Mouse (Mus musculus) heart, postnatal 25 days (tissue): ENCODE measurements around the gene Tekt1. TPM values are rescaled to one million over a fixed set of nuclear protein-coding genes. Genes with fewer than 3 reads are reported as not detected.

Experiments
- DNase-seq: peaks from one replicate; pipeline ENCODE4 v3.0.0; 2022; ENCODE audit warnings: low spot score
- intact Hi-C: fragments of 180-260 bp; cut with DNase I; formaldehyde crosslinking; loops from one replicate; pipeline ENCODE4 v1.15.1; 2025
- microRNA-seq: library from miRNA; unstranded; fragments of <30 nt; microRNA quantifications from one replicate; pipeline ENCODE4 v1.2.0, GENCODE M21; 2022
- total RNA-seq, 2 experiments: library from RNA; stranded (reverse); gene quantifications; 2 replicates each; pipeline ENCODE4 v1.2.3; 2021

The Tekt1 gene
- total RNA-seq, 2 experiments from 2014 or later: not detected

DNA sequence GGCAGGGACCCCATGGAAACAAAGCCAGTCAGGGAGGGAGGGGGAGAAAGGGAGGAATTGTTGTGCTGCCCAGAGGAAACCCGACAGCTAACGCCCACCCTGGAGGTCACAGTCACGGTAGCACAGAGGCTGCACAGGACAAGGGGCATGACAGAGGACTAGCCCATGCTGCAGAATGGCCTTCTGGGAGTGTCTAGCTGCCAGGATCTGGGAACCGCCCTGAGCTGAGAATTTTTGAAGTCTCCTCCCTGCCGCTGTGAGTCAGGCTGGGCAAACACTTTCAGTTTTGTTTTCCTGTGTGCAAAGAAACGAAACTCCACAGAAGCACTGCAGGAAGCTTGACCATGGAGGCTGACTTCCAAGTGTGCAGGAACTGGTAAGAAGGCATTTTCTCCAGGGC lies 60.9 kb downstream of the Tekt1 start, which contains the start of gene Xaf1:
TSS of gene Xaf1 (plus strand) at position 296 of the 400 bp plus-strand sequence.
- intact Hi-C loops: no loop called here
- peak; percentile 72 for DNase-seq

Small RNA genes within 50 kb of the gene (microRNA-seq; reads per million reads assigned to microRNA genes)
- gene Mir6338: not detected

Other genes starting within 250 kb of the Tekt1 start
- gene Pitpnm3, start 226.7 kb downstream of the Tekt1 start, total RNA-seq: 1 to 10 TPM; 1.6 to 1.8 TPM
- under 1 TPM; 0.13 to 0.17 TPM for gene Gm43951, start 155.6 kb downstream of the Tekt1 start, total RNA-seq
- 1 to 10 TPM; 2.5 to 3.3 TPM for gene 4933427D14Rik, start 155.0 kb downstream of the Tekt1 start, total RNA-seq
- gene Txndc17, start 154.9 kb downstream of the Tekt1 start, total RNA-seq: 10 to 100 TPM; 36.8 to 38.6 TPM
- gene Med31, start 146.8 kb downstream of the Tekt1 start, total RNA-seq: 10 to 100 TPM; 10.4 to 10.6 TPM
- not detected for gene Slc13a5, start 95.2 kb downstream of the Tekt1 start, total RNA-seq
- 10 to 100 TPM; 10.7 to 12.0 TPM for gene Xaf1, start 60.8 kb downstream of the Tekt1 start, total RNA-seq
- not detected for gene Fbxo39, start 48.0 kb downstream of the Tekt1 start, total RNA-seq
- gene Smtnl2, start 49.3 kb upstream of the Tekt1 start, total RNA-seq: 10 to 100 TPM; 19.0 to 21.6 TPM
- gene Ggt6, start 73.1 kb upstream of the Tekt1 start, total RNA-seq: under 1 TPM in 1 of 2 experiments, not detected in 1; 0.31 TPM
- gene Mybbp1a, start 78.9 kb upstream of the Tekt1 start, total RNA-seq: 10 to 100 TPM; 40.9 to 42.8 TPM
- gene Spns2, start 127.5 kb upstream of the Tekt1 start, total RNA-seq: 10 to 100 TPM in 1 of 2 experiments, 1 to 10 TPM in 1; 9.2 to 12.9 TPM
- gene Spns3, start 188.1 kb upstream of the Tekt1 start, total RNA-seq: not detected
- gene Ube2g1, start 244.8 kb upstream of the Tekt1 start, total RNA-seq: 10 to 100 TPM; 63.6 to 66.5 TPM